Mouse (Mus musculus) intestine, embryonic 16.5 days (tissue): Measurements from ENCODE around the gene AL731706.2. TPM values are rescaled to one million over a fixed set of nuclear protein-coding genes. Genes with fewer than 3 reads are reported as not detected.
"Not testable (repeated sequence)": the region's sequence is repeated elsewhere in the genome, so short reads cannot be mapped to it uniquely, and the experiment has no call there.

Experiments used
- ATAC-seq: fragments of 200-750 bp; cut with Nextera tagmentation; 2 replicates; pipeline ENCODE4 v1.8.0; 2017; ENCODE audit warnings: moderate TSS enrichment, moderate library complexity
- H3K27ac ChIP-seq: fragments of 300-500 bp; sonication (generic); 2 replicates; pipeline ENCODE4 v1.5.1; 2014; ENCODE audit warnings: mild to moderate bottlenecking, low read length
- H3K27me3 ChIP-seq: fragments of 300-500 bp; sonication (generic); replicated peaks from 2 replicates; pipeline ENCODE4 v1.6.1; 2014; ENCODE audit warnings: low read length, control low read depth, mixed read lengths; ENCODE audit not compliant: control insufficient read depth, insufficient read depth
- H3K36me3 ChIP-seq: fragments of 300-500 bp; sonication (generic); 2 replicates; pipeline ENCODE4 v1.6.1; 2014; ENCODE audit warnings: low read length, control low read depth; ENCODE audit not compliant: control insufficient read depth, insufficient read depth
- H3K4me1 ChIP-seq: fragments of 300-500 bp; sonication (generic); 2 replicates; pipeline ENCODE4 v1.6.1; 2014; ENCODE audit warnings: low read length, control low read depth, mixed read lengths; ENCODE audit not compliant: control insufficient read depth, insufficient read depth
- H3K4me2 ChIP-seq: fragments of 300-500 bp; sonication (generic); 2 replicates; pipeline ENCODE4 v1.6.1; 2014; ENCODE audit warnings: low read depth, low read length, control low read depth
- H3K4me3 ChIP-seq: fragments of 300-500 bp; sonication (generic); 2 replicates; pipeline ENCODE4 v1.5.1; 2014; ENCODE audit warnings: mild to moderate bottlenecking, low read length
- H3K9ac ChIP-seq: fragments of 300-500 bp; sonication (generic); 2 replicates; pipeline ENCODE4 v1.6.1; 2014; ENCODE audit warnings: low read depth, low read length
- H3K9me3 ChIP-seq: fragments of 300-500 bp; sonication (generic); 2 replicates; pipeline ENCODE4 v1.6.1; 2016; ENCODE audit warnings: low read length, control low read depth; ENCODE audit not compliant: control insufficient read depth
- WGBS: fragments of 180-500 bp; shearing (Covaris S2); extraction: QIAGEN DNeasy Blood & Tissue Kit; methylation state at CpG from one replicate; pipeline ENCODE4 v1.1.7; 2014; 5-methylcytosine and 5-hydroxymethylcytosine counted together
- polyA plus RNA-seq: library from polyadenylated mRNA; unstranded; fragments of >200 nt; fragmentation: Nextera tagmentation; extraction: Ambion mirVana; gene quantifications from 2 replicates; pipeline ENCODE4 v1.2.1, GENCODE M21; 2015

Gene AL731706.2
- polyA plus RNA-seq, 1 experiment from 2014 or later: 55.8 TPM

GRCm38 (mm10) chr2:136896131-136896530 lies 10.7 kb upstream of the AL731706.2 start:
- H3K9me3 ChIP-seq: no peaks in the 10 kb centered on the region
- WGBS: 73% methylated on average over 2 of the region's 2 CpGs
- no peak overlapping the region for H3K9ac ChIP-seq
- no peak overlapping the region for H3K4me3 ChIP-seq
- peaks cover 8% of the 10 kb centered on the region for H3K4me1 ChIP-seq
- no peaks in the 10 kb centered on the region for H3K27me3 ChIP-seq
- no peak overlapping the region for H3K27ac ChIP-seq
- ATAC-seq: no peak
- H3K4me2 ChIP-seq: no peak overlapping the region
- no peaks in the 10 kb centered on the region for H3K36me3 ChIP-seq

- Histone ChIP-seq H3K27ac (no peak overlapping the region), H3K9me3 (no peaks in the 10 kb centered on the region), H3K4me2 (no peak overlapping the region), H3K4me3 (no peak overlapping the region), H3K4me1 (peaks cover 11% of the 10 kb centered on the region), H3K27me3 (no peaks in the 10 kb centered on the region), H3K9ac (no peak overlapping the region), H3K36me3 (no peaks in the 10 kb centered on the region)
- WGBS: 71% methylated on average over 2 of the region's 2 CpGs
- ATAC-seq: no peak
Observed at GRCm38 (mm10) chr2:136894494-136894893, 9.0 kb upstream of the AL731706.2 start.

- H3K27me3 ChIP-seq: no peaks in the 10 kb centered on the region
- peak overlapping the region; percentile 63 for H3K9ac ChIP-seq
- WGBS: under 1% methylated on average over 23 of the region's 23 CpGs
- H3K4me2 ChIP-seq: peak overlapping the region; percentile 38
- H3K36me3 ChIP-seq: no peaks in the 10 kb centered on the region
- peak overlapping the region; percentile 71 for H3K4me3 ChIP-seq
- peak overlapping the region; percentile 23; the same call in 1 of the 2 replicates for H3K27ac ChIP-seq
- peaks cover 14% of the 10 kb centered on the region for H3K4me1 ChIP-seq
- H3K9me3 ChIP-seq: no peaks in the 10 kb centered on the region
- peak; percentile 84 for ATAC-seq
Observed at GRCm38 (mm10) chr2:136891951-136892371, 6.5 kb upstream of the AL731706.2 start.

GRCm38 (mm10) chr2:136891068-136891950 lies 5.8 kb upstream of the AL731706.2 start, which contains the start of the genes Slx4ip, AL731706.1 and Mkks:
Gene Slx4ip, plus strand, starts transcription at chr2:136891218.
Gene AL731706.1, minus strand, starts transcription at chr2:136891389.
Gene Mkks, minus strand, starts transcription at chr2:136891389.
- no peaks in the 10 kb centered on the region for H3K27me3 ChIP-seq
- H3K27ac ChIP-seq: peak within 1 kb of the TSS; percentile 93
- under 1% methylated on average over 49 of the region's 49 CpGs for WGBS
- ATAC-seq: peak; percentile 97
- peaks cover 13% of the 10 kb centered on the region for H3K4me1 ChIP-seq
- no peaks in the 10 kb centered on the region for H3K36me3 ChIP-seq
- peak within 1 kb of the TSS; percentile 71 for H3K4me3 ChIP-seq
- no peaks in the 10 kb centered on the region for H3K9me3 ChIP-seq
- H3K4me2 ChIP-seq: peak within 1 kb of the TSS; percentile 38
- H3K9ac ChIP-seq: peak within 1 kb of the TSS; percentile 79

- 5% methylated on average over 15 of the region's 15 CpGs for WGBS
- not testable (repeated sequence) for H3K9me3 ChIP-seq, H3K4me1 ChIP-seq, H3K27me3 ChIP-seq, H3K36me3 ChIP-seq
- ATAC-seq: peak; percentile 73
- Histone ChIP-seq H3K4me2 (peak overlapping the region; percentile 28), H3K27ac (peak overlapping the region; percentile 93), H3K9ac (peak overlapping the region; percentile 79), H3K4me3 (peak overlapping the region; percentile 71)
Observed at GRCm38 (mm10) chr2:136890716-136891067, 5.2 kb upstream of the AL731706.2 start.

GRCm38 (mm10) chr2:136886846-136887245 lies 1.4 kb upstream of the AL731706.2 start:
- Histone ChIP-seq H3K4me3 (no peak overlapping the region), H3K4me1 (peaks cover 6% of the 10 kb centered on the region; the same call in 1 of the 2 replicates), H3K4me2 (no peak overlapping the region), H3K9me3 (no peaks in the 10 kb centered on the region), H3K9ac (no peak overlapping the region), H3K27ac (no peak overlapping the region), H3K27me3 (no peaks in the 10 kb centered on the region), H3K36me3 (peaks cover 7% of the 10 kb centered on the region; the same call in 1 of the 2 replicates)
- no peak for ATAC-seq
- 61% methylated on average over 4 of the region's 4 CpGs for WGBS

GRCm38 (mm10) chr2:136854543-136855388 lies 30.7 kb downstream of the AL731706.2 start:
- H3K36me3 ChIP-seq: no peaks in the 10 kb centered on the region
- H3K4me1 ChIP-seq: no peaks in the 10 kb centered on the region
- H3K9ac ChIP-seq: no peak overlapping the region
- H3K4me3 ChIP-seq: no peak overlapping the region
- WGBS: 48% methylated on average over 5 of the region's 5 CpGs
- no peaks in the 10 kb centered on the region for H3K27me3 ChIP-seq
- no peak overlapping the region for H3K27ac ChIP-seq
- H3K4me2 ChIP-seq: no peak overlapping the region
- H3K9me3 ChIP-seq: no peaks in the 10 kb centered on the region
- ATAC-seq: no peak

- Histone ChIP-seq H3K9ac (no peak overlapping the region), H3K27ac (no peak overlapping the region), H3K9me3 (0 out of 2 replicates have a peak, but pooled peaks cover 1% of the 10 kb centered on the region), H3K4me3 (no peak overlapping the region), H3K36me3 (no peaks in the 10 kb centered on the region), H3K27me3 (no peaks in the 10 kb centered on the region), H3K4me1 (no peaks in the 10 kb centered on the region), H3K4me2 (no peak overlapping the region)
- 65% methylated on average over 3 of the region's 3 CpGs for WGBS
- ATAC-seq: no peak
Observed at GRCm38 (mm10) chr2:136850366-136850765, 35.1 kb downstream of the AL731706.2 start.

GRCm38 (mm10) chr2:136837994-136838393 lies 47.5 kb downstream of the AL731706.2 start:
- no peak overlapping the region for H3K4me2 ChIP-seq
- no peaks in the 10 kb centered on the region for H3K9me3 ChIP-seq
- H3K27me3 ChIP-seq: no peaks in the 10 kb centered on the region
- no peak overlapping the region for H3K9ac ChIP-seq
- no peaks in the 10 kb centered on the region; the same call in 1 of the 2 replicates for H3K4me1 ChIP-seq
- H3K36me3 ChIP-seq: no peaks in the 10 kb centered on the region
- peak; percentile 71 for ATAC-seq
- H3K27ac ChIP-seq: no peak overlapping the region
- WGBS: 29% methylated on average over 1 of the region's 1 CpGs
- H3K4me3 ChIP-seq: no peak overlapping the region
